Comparison of ENCODE assay signal across 17 mouse cellular contexts in the genomic region with DNA sequence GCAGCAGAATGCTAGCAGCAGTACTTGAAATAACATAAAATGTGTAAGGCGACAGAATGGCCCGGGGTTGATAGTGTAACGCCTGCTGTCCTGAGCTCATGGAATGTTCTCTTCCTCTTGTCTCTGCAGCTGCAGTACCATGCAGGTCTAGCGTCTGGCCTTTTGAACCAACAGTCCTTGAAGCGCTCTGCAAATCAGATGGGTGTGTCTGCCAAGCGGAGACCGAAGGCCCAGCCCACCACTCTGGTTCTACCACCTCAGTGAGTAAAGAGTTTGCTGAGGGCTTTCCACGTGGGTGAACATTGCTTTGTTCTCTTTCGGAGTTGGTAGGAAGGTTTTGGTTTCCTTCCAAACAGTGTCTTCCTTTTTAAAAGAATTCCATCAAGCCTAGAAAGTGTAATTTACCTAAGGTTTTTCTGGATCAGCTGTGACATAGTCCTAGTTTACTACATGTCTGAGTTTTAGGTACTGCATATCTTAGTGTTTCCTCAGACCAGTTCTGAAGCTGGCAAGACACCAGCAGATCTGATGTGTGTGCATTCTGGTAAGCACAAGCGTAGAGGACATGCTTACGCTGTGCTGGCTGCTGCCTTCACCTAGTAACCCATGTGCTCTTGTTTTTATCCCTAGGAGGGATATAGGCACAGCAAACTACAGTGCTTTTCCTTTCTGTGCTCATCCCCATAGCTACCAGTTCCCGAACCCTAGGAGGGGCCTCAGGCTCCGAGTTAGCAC.
A peak's percentile ranks its signal among the peaks of the same experiment; 100 is the strongest.
DNase-seq lines count a peak whose midpoint lies in the region; ATAC-seq and TF ChIP-seq lines count a peak whose summit lies in the region.
"Had no signal": no experiment of that assay in that cellular context is flagged by ENCODE, and none has a peak within 500 bp of the region (broad histone marks: within the 10 kb centered on the region; RNA-seq: fewer than 3 reads in every experiment).

No protein-coding gene starts in this region.

- DNase-seq in embryonic facial prominence, embryonic 11.5 days (ENCODE audit: low spot score): peak; percentile 12
- no peak for DNase-seq in embryonic facial prominence, embryonic 10.5 days (ENCODE audit: low spot score)
- DNase-seq in kidney, adult 2 months: no peak
- no peak for DNase-seq in hindbrain, embryonic 14.5 days (ENCODE audit: low spot score)
- DNase-seq in cerebellum, adult 9-10 months: no peak
- DNase-seq: B cell, adult 2 months; cerebellum, adult 8-10 months; gastrocnemius, postnatal 14 days; kidney, postnatal 36 days; thymus, postnatal 14 days had no signal

- no peaks in the 10 kb centered on the region for H3K27me3 ChIP-seq in embryonic facial prominence, embryonic 11.5 days (ENCODE audit: control insufficient read depth, insufficient read depth, low read length)
- no peaks in the 10 kb centered on the region for H3K27me3 ChIP-seq in embryonic facial prominence, embryonic 10.5 days (replicated peaks; ENCODE audit: low read depth, poor library complexity, severe bottlenecking)
- H3K27me3 ChIP-seq in kidney, embryonic 16.5 days (ENCODE audit: insufficient read depth, low read length): no peaks in the 10 kb centered on the region
- no peaks in the 10 kb centered on the region for H3K27me3 ChIP-seq in kidney, adult 2 months (replicated peaks; ENCODE audit: control insufficient read depth, insufficient read depth, low read length)
- no peaks in the 10 kb centered on the region for H3K27me3 ChIP-seq in intestine, embryonic 16.5 days (replicated peaks; ENCODE audit: control insufficient read depth, insufficient read depth, low read length)
- no peaks in the 10 kb centered on the region for H3K27me3 ChIP-seq in small intestine, adult 2 months (ENCODE audit: control insufficient read depth, insufficient read depth, low read length)
- no peaks in the 10 kb centered on the region for H3K27me3 ChIP-seq in hindbrain, embryonic 14.5 days (ENCODE audit: control insufficient read depth, insufficient read depth, low read length)
- H3K27me3 ChIP-seq: embryonic facial prominence, embryonic 12.5 days; forebrain, embryonic 13.5 days had no signal

- 63% methylated on average over 13 of the region's 13 CpGs for WGBS in embryonic facial prominence, embryonic 11.5 days
- 71% methylated on average over 13 of the region's 13 CpGs for WGBS in embryonic facial prominence, embryonic 10.5 days
- WGBS in kidney, embryonic 16.5 days: 48% methylated on average over 13 of the region's 13 CpGs
- WGBS in kidney, adult 2 months: 50% methylated on average over 13 of the region's 13 CpGs
- 48% methylated on average over 13 of the region's 13 CpGs for WGBS in intestine, embryonic 16.5 days
- 32% methylated on average over 13 of the region's 13 CpGs for WGBS in small intestine, adult 2 months
- WGBS in hindbrain, embryonic 14.5 days: 52% methylated on average over 13 of the region's 13 CpGs

- TF ChIP-seq CTCF in kidney, adult 2 months (conservative IDR thresholded peaks at IDR 0.05; ENCODE audit: insufficient read depth, insufficient read length, low read depth, low read length): no peak
- no peak for TF ChIP-seq CTCF in small intestine, adult 2 months (IDR thresholded peaks at IDR 0.05; ENCODE audit: extremely low read depth, insufficient read length, insufficient replicate concordance, low read depth, low read length)

- H3K4me2 ChIP-seq in embryonic facial prominence, embryonic 11.5 days (ENCODE audit: low read depth, low read length): no peak overlapping the region
- H3K4me2 ChIP-seq in kidney, embryonic 16.5 days (replicated peaks; ENCODE audit: low read depth, low read length): no peak overlapping the region
- H3K4me2 ChIP-seq in intestine, embryonic 16.5 days (ENCODE audit: low read depth, low read length): no peak overlapping the region
- no peak overlapping the region for H3K4me2 ChIP-seq in hindbrain, embryonic 14.5 days (replicated peaks)
- H3K4me2 ChIP-seq: embryonic facial prominence, embryonic 12.5 days; forebrain, embryonic 13.5 days; midbrain, embryonic 11.5 days had no signal

- no peak overlapping the region for H3K27ac ChIP-seq in embryonic facial prominence, embryonic 11.5 days (replicated peaks; ENCODE audit: low read depth, low read length)
- H3K27ac ChIP-seq in embryonic facial prominence, embryonic 10.5 days (replicated peaks): no peak overlapping the region
- H3K27ac ChIP-seq in kidney, embryonic 16.5 days (ENCODE audit: low read length): 0 out of 2 replicates have a peak overlapping the region, but pooled peaks have one; percentile 6
- H3K27ac ChIP-seq in kidney, adult 2 months (ENCODE audit: insufficient read depth, low read depth, low read length): no peak overlapping the region
- H3K27ac ChIP-seq in intestine, embryonic 16.5 days (ENCODE audit: low read length): no peak overlapping the region
- peak overlapping the region; percentile 30 for H3K27ac ChIP-seq in small intestine, adult 2 months (ENCODE audit: insufficient read depth, low read depth, low read length)
- H3K27ac ChIP-seq in hindbrain, embryonic 14.5 days: no peak overlapping the region
- H3K27ac ChIP-seq: embryonic facial prominence, embryonic 12.5 days; forebrain, embryonic 13.5 days had no signal

- H3K4me3 ChIP-seq in embryonic facial prominence, embryonic 11.5 days (ENCODE audit: low read depth, low read length): no peak overlapping the region
- no peak overlapping the region for H3K4me3 ChIP-seq in embryonic facial prominence, embryonic 10.5 days
- no peak overlapping the region for H3K4me3 ChIP-seq in kidney, embryonic 16.5 days (ENCODE audit: low read length)
- no peak overlapping the region for H3K4me3 ChIP-seq in kidney, adult 2 months (ENCODE audit: insufficient read depth, low read depth, low read length)
- H3K4me3 ChIP-seq in intestine, embryonic 16.5 days (ENCODE audit: low read length): no peak overlapping the region
- no peak overlapping the region for H3K4me3 ChIP-seq in small intestine, adult 2 months (ENCODE audit: low read depth, low read length)
- H3K4me3 ChIP-seq in hindbrain, embryonic 14.5 days (replicated peaks; ENCODE audit: low read length): no peak overlapping the region
- H3K4me3 ChIP-seq: embryonic facial prominence, embryonic 12.5 days; forebrain, embryonic 13.5 days had no signal

- TF ChIP-seq POLR2A in kidney, adult 2 months (IDR thresholded peaks at IDR 0.05; ENCODE audit: low read depth, low read length): no peak
- TF ChIP-seq POLR2A in small intestine, adult 2 months (IDR thresholded peaks at IDR 0.05; ENCODE audit: low read depth, low read length): no peak

- H3K9ac ChIP-seq in embryonic facial prominence, embryonic 11.5 days (replicated peaks; ENCODE audit: low read length): no peak overlapping the region
- H3K9ac ChIP-seq in kidney, embryonic 16.5 days (replicated peaks; ENCODE audit: low read length): no peak overlapping the region
- H3K9ac ChIP-seq in intestine, embryonic 16.5 days (ENCODE audit: low read depth, low read length): no peak overlapping the region
- no peak overlapping the region for H3K9ac ChIP-seq in hindbrain, embryonic 14.5 days
- H3K9ac ChIP-seq: embryonic facial prominence, embryonic 12.5 days; forebrain, embryonic 13.5 days had no signal

- no peak for ATAC-seq in embryonic facial prominence, embryonic 11.5 days (replicated peaks; ENCODE audit: insufficient number of reproducible peaks, low FRiP score, low TSS enrichment, low read depth)
- 0 out of 2 replicates have a peak, but pooled peaks have one; percentile 59 for ATAC-seq in kidney, embryonic 16.5 days (ENCODE audit: low FRiP score, low TSS enrichment)
- peak; percentile 88 for ATAC-seq in intestine, embryonic 16.5 days
- no peak for ATAC-seq in hindbrain, embryonic 14.5 days (ENCODE audit: low FRiP score)
- ATAC-seq: forebrain, embryonic 13.5 days had no signal

- no peaks in the 10 kb centered on the region for H3K9me3 ChIP-seq in embryonic facial prominence, embryonic 11.5 days (replicated peaks; ENCODE audit: control insufficient read depth, low read length)
- no peaks in the 10 kb centered on the region for H3K9me3 ChIP-seq in embryonic facial prominence, embryonic 10.5 days
- H3K9me3 ChIP-seq in kidney, embryonic 16.5 days (ENCODE audit: low read length): no peaks in the 10 kb centered on the region
- no peaks in the 10 kb centered on the region for H3K9me3 ChIP-seq in intestine, embryonic 16.5 days (ENCODE audit: control insufficient read depth, low read length)
- no peaks in the 10 kb centered on the region for H3K9me3 ChIP-seq in hindbrain, embryonic 14.5 days (ENCODE audit: control insufficient read depth, low read length)
- H3K9me3 ChIP-seq: embryonic facial prominence, embryonic 12.5 days; forebrain, embryonic 13.5 days; G1E had no signal

- no peaks in the 10 kb centered on the region for H3K36me3 ChIP-seq in embryonic facial prominence, embryonic 11.5 days (replicated peaks; ENCODE audit: control insufficient read depth, insufficient read depth, low read depth, low read length)
- H3K36me3 ChIP-seq in embryonic facial prominence, embryonic 10.5 days (replicated peaks): no peaks in the 10 kb centered on the region
- H3K36me3 ChIP-seq in kidney, embryonic 16.5 days (ENCODE audit: insufficient read depth, low read length): no peaks in the 10 kb centered on the region
- no peaks in the 10 kb centered on the region for H3K36me3 ChIP-seq in kidney, adult 2 months (ENCODE audit: control insufficient read depth, insufficient read depth, low read length)
- no peaks in the 10 kb centered on the region for H3K36me3 ChIP-seq in intestine, embryonic 16.5 days (ENCODE audit: control insufficient read depth, insufficient read depth, low read length)
- no peaks in the 10 kb centered on the region for H3K36me3 ChIP-seq in small intestine, adult 2 months (ENCODE audit: control insufficient read depth, insufficient read depth, low read length)
- H3K36me3 ChIP-seq in hindbrain, embryonic 14.5 days (replicated peaks; ENCODE audit: control insufficient read depth, insufficient read depth): no peaks in the 10 kb centered on the region
- H3K36me3 ChIP-seq: embryonic facial prominence, embryonic 12.5 days had no signal

- H3K4me1 ChIP-seq in embryonic facial prominence, embryonic 11.5 days (ENCODE audit: control insufficient read depth, insufficient read depth, low read length): no peaks in the 10 kb centered on the region
- peaks cover 12% of the 10 kb centered on the region for H3K4me1 ChIP-seq in embryonic facial prominence, embryonic 10.5 days
- H3K4me1 ChIP-seq in kidney, embryonic 16.5 days (ENCODE audit: insufficient read depth, low read length): peaks cover 32% of the 10 kb centered on the region
- H3K4me1 ChIP-seq in kidney, adult 2 months (ENCODE audit: control insufficient read depth, insufficient read depth, low read length): 0 out of 2 replicates have a peak, but pooled peaks cover 7% of the 10 kb centered on the region
- peaks cover 20% of the 10 kb centered on the region for H3K4me1 ChIP-seq in intestine, embryonic 16.5 days (ENCODE audit: control insufficient read depth, insufficient read depth, low read length)
- peaks cover 32% of the 10 kb centered on the region for H3K4me1 ChIP-seq in small intestine, adult 2 months (ENCODE audit: control insufficient read depth, insufficient read depth, insufficient read length, low read length)
- H3K4me1 ChIP-seq in hindbrain, embryonic 14.5 days (replicated peaks; ENCODE audit: control insufficient read depth, insufficient read depth, low read length): peaks cover 20% of the 10 kb centered on the region; the same call in 1 of the 2 replicates
- H3K4me1 ChIP-seq: embryonic facial prominence, embryonic 12.5 days had no signal

Comparison
In these comparisons a context has a peak if more than half of its experiments do, and no peak if none do; other contexts are left out.
1. H3K27ac ChIP-seq: peak in kidney, embryonic 16.5 days (single experiment) and small intestine, adult 2 months (single experiment); none in embryonic facial prominence, embryonic 11.5 days (single experiment), embryonic facial prominence, embryonic 10.5 days (single experiment), kidney, adult 2 months (single experiment), intestine, embryonic 16.5 days (single experiment) and hindbrain, embryonic 14.5 days (single experiment).
2. ATAC-seq: peak in kidney, embryonic 16.5 days (single experiment) and intestine, embryonic 16.5 days (single experiment); none in embryonic facial prominence, embryonic 11.5 days (single experiment) and hindbrain, embryonic 14.5 days (single experiment).